Mouse (Mus musculus) liver, adult 2 months (tissue): ENCODE measurements around the gene Klk1b9.

Source experiments
- CTCF ChIP-seq: fragments of 200-500 bp; IDR thresholded peaks from 2 replicates; pipeline ENCODE4 v1.5.1; 2011; ENCODE audit warnings: low read depth, low read length, control low read depth
- POLR2A ChIP-seq: fragments of 200-500 bp; IDR thresholded peaks from 2 replicates; pipeline ENCODE4 v1.6.1; 2011; ENCODE audit warnings: low read length, control low read depth; ENCODE audit not compliant: insufficient read depth; ENCODE audit errors: extremely low read depth

DNA sequence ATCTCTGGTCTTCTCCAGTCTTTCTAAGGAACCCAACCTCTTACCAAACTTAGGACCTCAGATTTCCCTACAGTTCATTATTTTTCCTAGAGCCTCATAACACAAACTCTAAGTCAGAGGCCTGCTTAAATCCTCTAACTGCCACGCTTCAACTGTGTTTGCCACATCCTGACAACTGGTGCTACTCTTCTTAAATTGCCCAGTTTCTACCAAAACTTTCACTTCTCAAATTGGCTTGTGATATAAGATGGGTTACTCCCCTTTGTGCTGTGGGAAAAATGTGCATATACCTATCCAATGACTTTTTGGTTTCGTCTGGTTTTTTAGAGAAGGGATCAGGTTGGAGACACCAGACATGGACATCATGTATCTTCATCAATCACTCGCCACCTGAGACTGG is 8.8 kb upstream of the Klk1b9 start:
- TF ChIP-seq CTCF (no peak), POLR2A (no peak)
